Mouse (Mus musculus): ENCODE data around the gene Gm28551.

The Gm28551 gene

GRCm38 (mm10) chr1:53291197-53291596 lies 61.3 kb downstream of the Gm28551 start:
- DNase-seq (ENCODE audit: low read depth, low spot score) = no peak
